Mouse (Mus musculus) embryonic facial prominence, embryonic 15.5 days (tissue): Measurements from ENCODE around the gene Tcaim. TPM values are rescaled to one million over a fixed set of nuclear protein-coding genes. Genes with fewer than 3 reads are reported as not detected.
"Not testable (repeated sequence)": the region's sequence is repeated elsewhere in the genome, so short reads cannot be mapped to it uniquely, and the experiment has no call there.

ENCODE experiments used
- ATAC-seq: fragments of 200-750 bp; cut with Nextera tagmentation; 2 replicates; pipeline ENCODE4 v1.8.0; 2017; ENCODE audit warnings: low read depth, moderate TSS enrichment; ENCODE audit not compliant: insufficient number of reproducible peaks, low FRiP score, low TSS enrichment
- H3K27ac ChIP-seq: fragments of 300-500 bp; sonication (generic); replicated peaks from 2 replicates; pipeline ENCODE4 v1.5.1; 2015; ENCODE audit warnings: mild to moderate bottlenecking, inconsistent platforms
- H3K27me3 ChIP-seq: fragments of 300-500 bp; sonication (generic); 2 replicates; pipeline ENCODE4 v1.6.1; 2015; ENCODE audit warnings: inconsistent platforms
- H3K36me3 ChIP-seq: fragments of 300-500 bp; sonication (generic); 2 replicates; pipeline ENCODE4 v1.6.1; 2015; ENCODE audit warnings: mild to moderate bottlenecking, inconsistent platforms
- H3K4me1 ChIP-seq: fragments of 300-500 bp; sonication (generic); 2 replicates; pipeline ENCODE4 v1.6.1; 2015; ENCODE audit warnings: inconsistent platforms
- H3K4me2 ChIP-seq: fragments of 300-500 bp; sonication (generic); replicated peaks from 2 replicates; pipeline ENCODE4 v1.6.1; 2015; ENCODE audit warnings: mild to moderate bottlenecking, inconsistent platforms
- H3K4me3 ChIP-seq: fragments of 300-500 bp; sonication (generic); replicated peaks from 2 replicates; pipeline ENCODE4 v1.5.1; 2015; ENCODE audit warnings: mild to moderate bottlenecking, inconsistent platforms
- H3K9ac ChIP-seq: fragments of 300-500 bp; sonication (generic); 2 replicates; pipeline ENCODE4 v1.6.1; 2015; ENCODE audit warnings: inconsistent platforms
- H3K9me3 ChIP-seq: fragments of 300-500 bp; sonication (generic); replicated peaks from 2 replicates; pipeline ENCODE4 v1.6.1; 2016; ENCODE audit warnings: inconsistent platforms
- WGBS: fragments of 180-500 bp; shearing (Covaris S2); methylation state at CpG from one replicate; pipeline ENCODE4 v1.1.7; 2015; 5-methylcytosine and 5-hydroxymethylcytosine counted together
- polyA plus RNA-seq: library from polyadenylated mRNA; unstranded; fragments of >200 nt; fragmentation: Nextera tagmentation; extraction: Ambion mirVana; gene quantifications from 2 replicates; pipeline ENCODE4 v1.2.1, GENCODE M21; 2015

Tcaim gene
- polyA plus RNA-seq, 1 experiment from 2014 or later = 7.7 TPM

DNA sequence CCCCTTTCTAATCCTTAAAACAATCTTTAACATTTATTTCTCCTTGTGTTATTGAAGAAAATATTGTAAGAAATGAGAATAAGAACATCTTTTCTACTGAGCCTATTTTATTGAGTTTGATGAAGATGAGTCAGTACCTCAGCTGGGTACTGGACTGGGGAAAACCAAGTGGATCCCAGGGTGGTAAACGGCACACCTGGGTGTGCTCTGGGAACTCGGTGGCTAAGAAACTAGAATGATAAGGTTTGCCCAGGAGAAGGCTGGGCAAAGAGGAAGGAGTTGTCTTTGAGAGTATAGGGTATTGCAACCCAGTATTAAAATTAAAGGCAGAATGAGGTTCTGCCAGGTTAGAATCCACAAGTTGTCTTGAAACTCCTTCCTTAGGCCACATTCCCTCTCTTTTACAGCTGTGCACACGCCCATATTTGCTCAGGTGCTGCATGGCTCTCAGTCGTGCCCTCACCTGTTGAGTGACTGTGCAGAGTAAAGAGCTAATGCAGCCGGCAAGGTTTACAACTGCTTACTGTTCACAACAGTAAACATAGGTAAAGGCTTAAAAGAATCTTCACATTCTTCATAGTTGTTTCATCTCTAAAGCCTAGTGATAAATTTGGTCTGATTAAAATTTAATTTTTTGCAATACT, 18.2 kb downstream of the Tcaim start:
- no peaks in the 10 kb centered on the region for H3K27me3 ChIP-seq
- H3K27ac ChIP-seq = no peak overlapping the region
- no peak overlapping the region for H3K4me2 ChIP-seq
- no peak overlapping the region for H3K9ac ChIP-seq
- H3K4me1 ChIP-seq = no peaks in the 10 kb centered on the region
- no peak for ATAC-seq
- H3K4me3 ChIP-seq = no peak overlapping the region
- WGBS = 70% methylated on average over 5 of the region's 5 CpGs
- H3K36me3 ChIP-seq = peaks cover 50% of the 10 kb centered on the region
- H3K9me3 ChIP-seq = no peaks in the 10 kb centered on the region

DNA sequence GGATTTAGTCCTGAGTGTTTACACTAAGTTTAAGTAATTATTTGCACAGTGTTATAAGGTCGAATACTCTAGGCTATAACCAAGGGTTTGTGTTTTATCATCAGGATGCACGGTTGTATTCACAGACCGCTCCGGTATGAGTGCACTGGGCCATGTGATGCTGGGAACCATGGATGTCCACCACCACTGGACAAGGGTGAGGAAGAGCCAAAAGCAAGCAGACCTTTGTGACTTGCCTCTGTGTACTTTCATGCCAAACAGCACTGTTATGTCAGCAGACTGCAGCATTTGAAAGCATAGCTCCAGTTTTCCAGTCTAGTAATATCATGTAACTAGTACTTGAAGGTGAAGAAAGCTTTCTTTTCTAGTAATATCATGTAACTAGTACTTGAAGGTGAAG, 21.4 kb downstream of the Tcaim start:
- H3K27me3 ChIP-seq = no peaks in the 10 kb centered on the region
- H3K4me1 ChIP-seq = no peaks in the 10 kb centered on the region
- no peak overlapping the region for H3K9ac ChIP-seq
- no peaks in the 10 kb centered on the region for H3K9me3 ChIP-seq
- 95% methylated on average over 4 of the region's 4 CpGs for WGBS
- no peak overlapping the region for H3K27ac ChIP-seq
- H3K36me3 ChIP-seq = peaks cover 54% of the 10 kb centered on the region
- no peak overlapping the region for H3K4me2 ChIP-seq
- ATAC-seq = no peak
- H3K4me3 ChIP-seq = no peak overlapping the region

DNA sequence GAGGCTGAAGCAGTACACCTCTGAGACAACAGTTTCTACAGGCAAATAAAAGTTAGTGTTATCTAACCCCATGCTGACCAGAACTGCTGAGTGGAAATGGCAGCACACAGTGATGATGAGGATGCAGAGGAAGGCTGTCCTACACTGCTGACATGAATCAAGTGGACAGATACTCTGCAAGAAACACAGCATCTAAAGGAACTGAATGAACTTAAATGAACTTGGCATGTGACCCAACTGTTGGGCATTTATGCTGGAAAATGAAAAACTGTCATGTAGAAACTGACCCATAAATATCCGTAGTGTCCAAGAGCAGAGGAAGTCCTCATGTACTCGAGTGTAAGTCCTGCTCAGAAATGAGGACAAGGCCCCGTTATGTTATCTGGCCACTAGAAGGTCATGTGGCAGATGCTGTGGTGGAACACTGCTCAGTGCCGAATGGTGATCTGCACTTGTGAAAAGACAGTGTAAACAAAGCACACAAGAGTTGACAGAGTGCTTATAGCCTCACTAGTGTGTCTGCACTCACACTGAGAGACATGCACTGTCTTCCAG, 24.6 kb downstream of the Tcaim start:
- Histone ChIP-seq H3K27me3 (no peaks in the 10 kb centered on the region), H3K9me3 (no peaks in the 10 kb centered on the region), H3K9ac (no peak overlapping the region), H3K4me1 (no peaks in the 10 kb centered on the region), H3K4me3 (no peak overlapping the region), H3K4me2 (no peak overlapping the region), H3K36me3 (peaks cover 46% of the 10 kb centered on the region), H3K27ac (no peak overlapping the region)
- WGBS = 84% methylated on average over 4 of the region's 4 CpGs
- ATAC-seq = no peak

DNA sequence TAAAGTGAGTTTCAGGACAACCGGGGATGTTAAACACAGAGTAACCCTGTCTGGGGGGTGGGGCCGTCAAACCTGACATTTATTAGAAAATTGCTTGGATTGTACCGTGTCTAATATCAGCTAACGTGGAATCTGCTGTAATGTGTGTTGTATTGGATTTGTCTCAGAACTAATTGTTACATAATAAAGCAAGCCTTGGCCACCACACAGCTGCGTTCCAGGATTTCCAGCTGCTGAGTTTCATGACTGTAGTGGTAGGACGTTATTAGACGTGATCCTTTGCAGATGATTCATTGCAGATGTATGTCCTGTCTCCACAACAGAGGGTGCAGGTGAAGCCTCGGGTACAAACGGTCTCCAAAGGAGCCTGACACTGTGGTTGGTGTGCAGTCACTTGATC, 30.8 kb downstream of the Tcaim start:
- ATAC-seq = no peak
- H3K4me3 ChIP-seq = no peak overlapping the region
- 32% methylated on average over 9 of the region's 9 CpGs for WGBS
- H3K9ac ChIP-seq = no peak overlapping the region
- no peaks in the 10 kb centered on the region for H3K27me3 ChIP-seq
- no peak overlapping the region for H3K4me2 ChIP-seq
- H3K27ac ChIP-seq = peak overlapping the region; percentile 73
- H3K36me3 ChIP-seq = peaks cover 8% of the 10 kb centered on the region
- H3K4me1 ChIP-seq = peaks cover 21% of the 10 kb centered on the region
- no peaks in the 10 kb centered on the region for H3K9me3 ChIP-seq

DNA sequence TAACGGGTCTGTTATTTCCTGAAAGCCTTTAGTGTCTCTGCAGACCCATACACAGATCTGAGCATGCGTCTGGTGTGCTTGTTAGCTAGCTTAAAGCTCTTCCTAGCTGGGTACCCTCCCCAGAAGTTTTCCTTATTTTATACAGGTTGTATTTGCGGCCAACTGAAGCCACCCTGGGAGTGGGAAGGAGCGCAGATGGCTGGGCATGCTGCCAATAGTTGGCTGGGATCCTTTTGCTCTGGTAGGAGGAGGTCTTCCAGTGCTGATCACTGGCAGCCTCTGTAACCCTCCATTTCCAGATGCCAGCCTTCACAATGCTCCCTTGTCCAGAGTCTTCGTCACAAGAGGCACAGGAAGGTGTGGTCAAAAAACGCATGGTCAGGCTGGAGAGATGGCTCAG, 31.5 kb downstream of the Tcaim start:
- no peaks in the 10 kb centered on the region for H3K27me3 ChIP-seq
- peak overlapping the region; percentile 73 for H3K27ac ChIP-seq
- H3K4me1 ChIP-seq = peaks cover 21% of the 10 kb centered on the region
- no peak overlapping the region for H3K4me2 ChIP-seq
- H3K9me3 ChIP-seq = no peaks in the 10 kb centered on the region
- peaks cover 8% of the 10 kb centered on the region for H3K36me3 ChIP-seq
- 11% methylated on average over 6 of the region's 6 CpGs for WGBS
- no peak overlapping the region for H3K9ac ChIP-seq
- H3K4me3 ChIP-seq = no peak overlapping the region
- peak; percentile 82 for ATAC-seq

DNA sequence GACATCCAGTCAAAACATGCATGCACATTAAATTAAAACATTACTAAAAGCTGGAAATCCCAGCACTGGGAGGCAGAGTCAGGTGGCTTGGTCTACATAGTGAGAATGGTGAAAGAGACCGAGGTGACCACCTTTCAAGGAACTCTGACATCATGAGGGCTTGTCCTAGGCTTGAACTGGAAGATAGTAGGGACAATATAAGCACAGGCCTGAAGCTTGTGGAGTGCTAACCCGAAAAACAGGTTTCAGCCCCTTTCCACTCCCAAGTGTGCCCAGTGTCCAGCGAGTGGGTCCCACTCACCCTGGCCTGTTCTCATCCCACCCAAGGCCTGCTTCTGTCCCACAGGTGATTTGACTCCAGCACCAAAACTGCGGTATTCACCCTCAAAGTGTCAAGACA, 31.9 kb downstream of the Tcaim start:
- no peaks in the 10 kb centered on the region for H3K9me3 ChIP-seq
- H3K4me3 ChIP-seq = no peak overlapping the region
- peaks cover 8% of the 10 kb centered on the region for H3K36me3 ChIP-seq
- no peak for ATAC-seq
- peak overlapping the region; percentile 73 for H3K27ac ChIP-seq
- no peak overlapping the region for H3K9ac ChIP-seq
- WGBS = 76% methylated on average over 4 of the region's 4 CpGs
- H3K4me1 ChIP-seq = peaks cover 21% of the 10 kb centered on the region
- H3K4me2 ChIP-seq = 0 out of 2 replicates have a peak overlapping the region, but pooled peaks have one; percentile 28
- H3K27me3 ChIP-seq = no peaks in the 10 kb centered on the region

DNA sequence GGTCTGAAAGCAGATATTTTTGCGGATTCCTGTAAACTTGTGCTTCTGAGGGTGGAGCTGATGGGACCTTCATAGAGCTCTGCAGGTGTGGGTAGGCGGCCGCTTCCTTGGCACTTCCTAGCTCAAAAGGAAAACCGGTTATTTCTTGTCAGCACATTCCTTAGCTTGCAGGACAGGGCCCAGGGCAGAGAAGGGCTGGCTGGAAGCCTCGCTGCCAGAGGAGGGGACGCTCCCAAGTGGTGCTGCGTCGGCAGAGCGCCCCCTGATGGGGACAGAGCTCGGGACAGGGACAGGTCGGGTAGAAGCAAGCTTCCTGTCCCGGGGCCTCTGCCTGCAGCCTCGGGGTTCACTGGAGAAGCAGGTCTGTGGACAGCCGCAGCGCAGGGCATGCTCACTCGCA, 32.3 kb downstream of the Tcaim start:
- peak overlapping the region; percentile 73 for H3K27ac ChIP-seq
- WGBS = 29% methylated on average over 16 of the region's 16 CpGs
- ATAC-seq = peak; percentile 49

DNA sequence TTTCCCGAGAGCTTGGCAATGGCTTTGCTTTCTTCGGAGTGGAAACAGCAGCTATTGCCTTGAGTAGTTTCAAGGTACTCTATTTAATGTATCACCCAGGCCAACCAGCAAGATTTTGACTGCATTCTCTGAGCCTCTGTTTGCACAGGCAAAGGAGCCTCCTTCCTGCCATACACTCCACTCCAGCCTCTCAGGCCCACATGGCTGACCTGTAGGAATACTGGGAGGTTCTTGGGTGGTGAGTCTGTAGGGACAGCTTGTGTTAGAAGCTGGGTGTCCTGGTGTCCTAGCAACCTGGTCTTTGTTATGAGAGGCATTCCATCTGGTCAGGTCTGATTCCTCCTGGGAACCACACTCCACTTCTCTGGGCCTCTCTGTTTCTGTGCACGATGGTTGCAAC, 38.4 kb downstream of the Tcaim start, which contains the start of gene Gm35549:
Gm35549 (minus strand) TSS at position 276 of the 400 bp plus-strand sequence.
- no peak within 1 kb of the TSS for H3K9ac ChIP-seq
- 78% methylated on average over 3 of the region's 3 CpGs for WGBS
- H3K9me3 ChIP-seq = no peaks in the 10 kb centered on the region
- H3K36me3 ChIP-seq = peaks cover 5% of the 10 kb centered on the region; the same call in 1 of the 2 replicates
- no peaks in the 10 kb centered on the region for H3K27me3 ChIP-seq
- H3K27ac ChIP-seq = no peak within 1 kb of the TSS
- no peak within 1 kb of the TSS for H3K4me2 ChIP-seq
- no peaks in the 10 kb centered on the region for H3K4me1 ChIP-seq
- no peak within 1 kb of the TSS for H3K4me3 ChIP-seq
- no peak for ATAC-seq

More for the DNA sequence above, 32.3 kb downstream of the Tcaim start:
- H3K27me3 ChIP-seq = no peaks in the 10 kb centered on the region
- H3K9me3 ChIP-seq = no peaks in the 10 kb centered on the region
- no peak overlapping the region for H3K9ac ChIP-seq
- H3K4me1 ChIP-seq = peaks cover 21% of the 10 kb centered on the region
- H3K4me2 ChIP-seq = peak overlapping the region; percentile 28
- peaks cover 8% of the 10 kb centered on the region for H3K36me3 ChIP-seq
- H3K4me3 ChIP-seq = peak overlapping the region; percentile 7; the same call in 1 of the 2 replicates

DNA sequence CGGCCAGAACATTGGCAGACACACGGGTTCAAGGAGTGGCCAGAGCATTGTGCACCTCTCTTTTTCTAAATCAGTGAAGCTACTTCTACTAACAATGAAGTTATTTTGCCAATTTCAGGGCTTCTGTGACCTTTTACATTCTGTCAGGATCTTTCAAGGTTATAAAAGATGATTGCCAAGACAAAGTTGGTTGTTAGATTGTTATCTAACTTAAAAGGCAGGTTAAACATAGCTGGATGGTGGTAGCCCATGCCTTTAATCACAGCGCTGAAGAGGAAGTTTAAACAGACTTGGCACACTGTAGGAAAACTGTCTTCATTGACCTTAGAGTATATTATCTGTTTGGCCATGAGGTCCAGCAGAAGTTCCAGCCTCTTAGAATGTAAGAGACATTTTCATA, 40.3 kb downstream of the Tcaim start:
- no peak overlapping the region for H3K4me2 ChIP-seq
- no peak for ATAC-seq
- WGBS = 85% methylated on average over 3 of the region's 3 CpGs
- H3K27ac ChIP-seq = no peak overlapping the region
- peaks cover 3% of the 10 kb centered on the region; the same call in 1 of the 2 replicates for H3K9me3 ChIP-seq
- H3K27me3 ChIP-seq = no peaks in the 10 kb centered on the region
- no peak overlapping the region for H3K9ac ChIP-seq
- no peaks in the 10 kb centered on the region for H3K4me1 ChIP-seq
- H3K4me3 ChIP-seq = no peak overlapping the region
- peaks cover 22% of the 10 kb centered on the region for H3K36me3 ChIP-seq

DNA sequence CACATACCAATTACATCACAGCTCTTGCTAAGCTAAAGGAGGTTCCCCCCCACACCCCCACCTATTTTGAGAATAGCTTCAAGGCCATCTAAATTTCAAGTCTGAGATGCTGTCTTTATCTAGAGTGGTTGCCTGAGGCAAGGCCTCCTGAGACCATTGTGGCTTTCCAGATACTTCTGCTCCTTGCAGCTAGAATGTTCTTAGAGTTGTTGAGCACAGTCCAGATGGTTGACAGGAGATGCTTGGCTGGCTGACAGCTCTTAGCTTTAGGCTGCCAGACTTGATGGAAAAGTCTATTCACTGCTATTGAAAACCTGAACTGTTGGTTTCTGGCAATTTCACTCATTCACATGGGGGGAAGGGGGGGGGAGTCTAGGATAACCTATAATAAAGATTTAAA, 40.8 kb downstream of the Tcaim start:
- Histone ChIP-seq H3K36me3 (peaks cover 28% of the 10 kb centered on the region), H3K9me3 (peaks cover 4% of the 10 kb centered on the region; the same call in 1 of the 2 replicates), H3K27me3 (no peaks in the 10 kb centered on the region), H3K4me2 (no peak overlapping the region), H3K27ac (no peak overlapping the region), H3K4me1 (no peaks in the 10 kb centered on the region), H3K9ac (no peak overlapping the region), H3K4me3 (no peak overlapping the region)
- ATAC-seq = no peak

DNA sequence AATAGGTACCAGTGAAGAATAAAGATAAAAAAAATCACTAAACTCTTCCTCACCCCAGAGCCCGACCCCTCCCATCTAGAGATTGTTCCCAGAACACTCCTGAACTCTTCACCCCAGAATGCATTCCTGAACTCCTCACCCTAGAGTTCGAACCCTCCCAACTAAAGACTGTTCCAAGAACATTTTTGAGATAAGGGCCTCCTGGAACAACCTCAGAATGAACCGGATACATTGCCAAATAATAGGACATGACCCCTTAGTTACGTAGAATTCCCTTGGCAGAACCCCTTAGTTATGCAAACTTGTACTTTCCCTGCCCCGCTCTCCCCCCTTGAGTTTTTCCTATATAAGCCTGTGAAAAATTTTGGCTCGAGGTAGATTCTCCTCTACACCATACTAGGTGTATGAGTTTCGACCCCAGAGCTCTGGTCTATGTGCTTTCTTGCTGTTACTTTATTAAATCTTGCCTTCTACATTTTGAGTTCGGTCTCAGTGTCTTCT, 42.5 kb downstream of the Tcaim start:
- H3K9ac ChIP-seq, H3K4me1 ChIP-seq: not testable (repeated sequence)
- 87% methylated on average over 7 of the region's 8 CpGs for WGBS

More for the DNA sequence above, 42.5 kb downstream of the Tcaim start:
- not testable (repeated sequence) for H3K4me2 ChIP-seq, ATAC-seq, H3K27me3 ChIP-seq, H3K27ac ChIP-seq, H3K9me3 ChIP-seq, H3K4me3 ChIP-seq
- peaks cover 45% of the 10 kb centered on the region for H3K36me3 ChIP-seq
